Mouse (Mus musculus) heart, postnatal 0 days (tissue): ENCODE results near the gene Grb10. TPM values are rescaled to one million over a fixed set of nuclear protein-coding genes. Genes with fewer than 3 reads are reported as not detected.
A peak's percentile ranks its signal among the peaks of the same experiment; 100 is the strongest.

Experiments
- ATAC-seq: fragments of 200-750 bp; cut with Nextera tagmentation; 2 replicates; pipeline ENCODE4 v1.8.0; 2017; ENCODE audit warnings: low read depth, moderate number of reproducible peaks, moderate library complexity; ENCODE audit not compliant: insufficient read depth
- DNase-seq: peaks from one replicate; pipeline ENCODE4 v3.0.0-alpha.2; 2016; ENCODE audit warnings: low spot score
- H3K27ac ChIP-seq: fragments of 300-500 bp; sonication (generic); 2 replicates; pipeline ENCODE4 v1.5.1; 2014; ENCODE audit warnings: low read depth, mild to moderate bottlenecking
- H3K27me3 ChIP-seq: fragments of 300-500 bp; sonication (generic); 2 replicates; pipeline ENCODE4 v1.6.1; 2014; ENCODE audit warnings: low read length, mixed read lengths; ENCODE audit not compliant: control insufficient read depth, insufficient read depth
- H3K36me3 ChIP-seq: fragments of 300-500 bp; sonication (generic); replicated peaks from 2 replicates; pipeline ENCODE4 v1.6.1; 2014; ENCODE audit warnings: low read length, mixed read lengths; ENCODE audit not compliant: control insufficient read depth, insufficient read depth
- H3K4me1 ChIP-seq: fragments of 300-500 bp; sonication (generic); 2 replicates; pipeline ENCODE4 v1.6.1; 2014; ENCODE audit warnings: antibody characterized with exemption; ENCODE audit not compliant: control insufficient read depth, insufficient read depth
- H3K4me2 ChIP-seq: fragments of 300-500 bp; sonication (generic); 2 replicates; pipeline ENCODE4 v1.6.1; 2014; ENCODE audit warnings: low read depth, mild to moderate bottlenecking, low read length, moderate library complexity
- H3K4me3 ChIP-seq: fragments of 300-500 bp; sonication (generic); 2 replicates; pipeline ENCODE4 v1.5.1; 2014; ENCODE audit warnings: low read depth, low read length
- H3K9ac ChIP-seq: fragments of 300-500 bp; sonication (generic); replicated peaks from 2 replicates; pipeline ENCODE4 v1.6.1; 2014; ENCODE audit warnings: low read depth, low read length, mixed read lengths
- H3K9me3 ChIP-seq: fragments of 300-500 bp; sonication (generic); replicated peaks from 2 replicates; pipeline ENCODE4 v1.6.1; 2016; ENCODE audit warnings: low read length; ENCODE audit not compliant: control insufficient read depth
- CTCF ChIP-seq: IDR thresholded peaks from 2 replicates; pipeline ENCODE4 v1.5.1; 2016; ENCODE audit warnings: antibody characterized with exemption, control low read depth, low read depth
- EP300 ChIP-seq: IDR thresholded peaks from 2 replicates; pipeline ENCODE4 v1.6.1; 2016; ENCODE audit warnings: antibody characterized with exemption, low read depth
- WGBS: fragments of 180-500 bp; shearing (Covaris S2); extraction: QIAGEN DNeasy Blood & Tissue Kit; methylation state at CpG from one replicate; pipeline ENCODE4 v1.1.7; 2014; 5-methylcytosine and 5-hydroxymethylcytosine counted together
- polyA plus RNA-seq: library from polyadenylated mRNA; unstranded; fragments of >200 nt; fragmentation: Nextera tagmentation; extraction: Ambion mirVana; gene quantifications from 2 replicates; pipeline ENCODE4 v1.2.1, GENCODE M21; 2015
- total RNA-seq: library from RNA; depleted of rRNA; stranded (reverse); fragments of >200 nt; gene quantifications from 2 replicates; pipeline ENCODE4 v1.2.3, GENCODE M21; 2014; ENCODE audit warnings: low replicate concordance

Gene Grb10
- total and polyA plus RNA-seq, 2 experiments from 2014 or later, result 200 to 687 TPM

- TF ChIP-seq CTCF, result 0 out of 2 replicates have a peak, but pooled peaks have one; percentile 1
- TF ChIP-seq EP300, result no peak
- Histone ChIP-seq H3K9ac (peak overlapping the region; percentile 42; the same call in 1 of the 2 replicates), H3K4me1 (no peaks in the 10 kb centered on the region; the same call in none of the 2 replicates), H3K9me3 (no peaks in the 10 kb centered on the region), H3K36me3 (0 out of 2 replicates have a peak, but pooled peaks cover 6% of the 10 kb centered on the region), H3K27ac (peak overlapping the region; percentile 75), H3K4me3 (peak overlapping the region; percentile 79), H3K4me2 (peak overlapping the region; percentile 71), H3K27me3 (peaks cover 92% of the 10 kb centered on the region)
- ATAC-seq (peak; percentile 22), DNase-seq (no peak)
- WGBS, result 28% methylated on average over 5 of the region's 5 CpGs
Measured at GRCm38 (mm10) chr11:12032831-12033230, 5.7 kb downstream of the Grb10 start.

GRCm38 (mm10) chr11:12026638-12027037 lies 11.8 kb downstream of the Grb10 start:
- H3K4me2 ChIP-seq, result peak overlapping the region; percentile 57; the same call in 1 of the 2 replicates

GRCm38 (mm10) chr11:12025756-12026593 lies 12.5 kb downstream of the Grb10 start:
- Histone ChIP-seq H3K9ac (no peak overlapping the region), H3K27me3 (peaks cover 85% of the 10 kb centered on the region), H3K4me2 (peak overlapping the region; percentile 57), H3K4me1 (peaks cover 5% of the 10 kb centered on the region; the same call in 1 of the 2 replicates), H3K9me3 (no peaks in the 10 kb centered on the region), H3K27ac (no peak overlapping the region), H3K4me3 (peak overlapping the region; percentile 23), H3K36me3 (peaks cover 19% of the 10 kb centered on the region; the same call in 1 of the 2 replicates)
- ATAC-seq, result peak; percentile 94
- no peak for TF ChIP-seq EP300
- TF ChIP-seq CTCF, result peak; percentile 66
- DNase-seq, result no peak
- 60% methylated on average over 104 of the region's 108 CpGs for WGBS

More at GRCm38 (mm10) chr11:12026638-12027037, 11.8 kb downstream of the Grb10 start:
- H3K9ac ChIP-seq, result no peak overlapping the region
- H3K36me3 ChIP-seq, result peaks cover 14% of the 10 kb centered on the region; the same call in 1 of the 2 replicates
- WGBS, result 61% methylated on average over 17 of the region's 17 CpGs
- no peak for ATAC-seq
- peaks cover 91% of the 10 kb centered on the region for H3K27me3 ChIP-seq
- H3K9me3 ChIP-seq, result no peaks in the 10 kb centered on the region
- peaks cover 5% of the 10 kb centered on the region for H3K4me1 ChIP-seq
- no peak overlapping the region for H3K27ac ChIP-seq
- peak overlapping the region; percentile 23 for H3K4me3 ChIP-seq
- no peak for DNase-seq
- TF ChIP-seq EP300 (no peak), CTCF (no peak)

GRCm38 (mm10) chr11:12025392-12025755 lies 13.1 kb downstream of the Grb10 start:
- no peaks in the 10 kb centered on the region for H3K9me3 ChIP-seq
- peaks cover 79% of the 10 kb centered on the region for H3K27me3 ChIP-seq
- H3K4me3 ChIP-seq, result no peak overlapping the region
- H3K4me1 ChIP-seq, result peaks cover 5% of the 10 kb centered on the region; the same call in 1 of the 2 replicates
- no peak overlapping the region for H3K27ac ChIP-seq
- peak overlapping the region; percentile 57; the same call in 1 of the 2 replicates for H3K4me2 ChIP-seq
- H3K36me3 ChIP-seq, result peaks cover 19% of the 10 kb centered on the region; the same call in 1 of the 2 replicates
- DNase-seq (no peak), ATAC-seq (peak; percentile 56)
- TF ChIP-seq EP300, result no peak
- TF ChIP-seq CTCF, result no peak
- WGBS, result 49% methylated on average over 32 of the region's 32 CpGs
- no peak overlapping the region for H3K9ac ChIP-seq

GRCm38 (mm10) chr11:12023051-12023450 lies 15.4 kb downstream of the Grb10 start:
- ATAC-seq (no peak), DNase-seq (no peak)
- Histone ChIP-seq H3K27ac (no peak overlapping the region), H3K36me3 (peaks cover 16% of the 10 kb centered on the region; the same call in 1 of the 2 replicates), H3K27me3 (peaks cover 61% of the 10 kb centered on the region), H3K4me1 (peaks cover 18% of the 10 kb centered on the region), H3K9me3 (no peaks in the 10 kb centered on the region), H3K4me2 (no peak overlapping the region), H3K4me3 (no peak overlapping the region), H3K9ac (no peak overlapping the region)
- WGBS, result 38% methylated on average over 3 of the region's 3 CpGs
- TF ChIP-seq CTCF, result no peak
- TF ChIP-seq EP300, result no peak
